Mouse (Mus musculus) layer of hippocampus, adult 9-10 months (tissue): ENCODE measurements at regions not wholly inside any gene's neighbourhood (a gene's known extent, or its start where the extent isn't known, plus 50 kb on each side); places are given as distances from the start of the nearest gene placed in this dataset.
A peak's percentile ranks its signal among the peaks of the same experiment; 100 is the strongest.

ENCODE experiments used
- DNase-seq: peaks from one replicate; pipeline ENCODE4 v3.0.0; 2022; ENCODE audit warnings: low spot score

DNA sequence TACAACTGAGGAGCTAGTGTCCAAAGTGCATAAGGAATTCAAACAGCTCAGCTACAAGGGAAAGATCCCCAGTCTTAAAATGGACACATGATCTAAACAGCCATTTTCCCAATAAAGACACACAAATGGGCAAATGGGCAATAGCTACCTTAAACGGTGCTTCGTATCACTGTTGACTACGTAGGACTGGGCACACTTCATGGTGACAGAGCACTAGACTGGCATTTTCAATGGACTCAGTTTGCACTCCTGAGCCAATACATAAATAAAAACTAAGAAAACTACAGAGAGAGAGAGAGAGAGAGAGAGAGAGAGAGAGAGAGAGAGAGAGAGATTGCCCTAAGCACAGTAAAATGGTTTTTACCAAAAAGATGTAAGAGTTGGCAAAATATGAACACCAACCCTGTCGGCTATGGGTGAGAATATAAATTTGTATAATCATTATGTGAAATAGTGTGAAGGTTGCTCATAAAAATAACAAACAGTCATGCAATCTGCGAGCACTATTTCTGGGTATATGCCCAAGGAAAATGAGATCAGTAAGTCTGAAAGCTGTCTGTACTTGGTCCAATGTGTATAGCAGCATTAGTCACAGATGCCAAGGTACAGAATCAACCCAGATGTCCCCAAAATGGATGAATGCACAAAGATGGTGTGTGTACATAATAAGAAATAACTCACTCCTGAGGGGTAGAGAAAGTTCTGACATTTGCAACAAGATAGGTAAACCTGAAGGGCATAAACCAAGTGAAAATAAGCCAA is 312.9 kb upstream of the Clec14a start:
- DNase-seq: peak; percentile 11

DNA sequence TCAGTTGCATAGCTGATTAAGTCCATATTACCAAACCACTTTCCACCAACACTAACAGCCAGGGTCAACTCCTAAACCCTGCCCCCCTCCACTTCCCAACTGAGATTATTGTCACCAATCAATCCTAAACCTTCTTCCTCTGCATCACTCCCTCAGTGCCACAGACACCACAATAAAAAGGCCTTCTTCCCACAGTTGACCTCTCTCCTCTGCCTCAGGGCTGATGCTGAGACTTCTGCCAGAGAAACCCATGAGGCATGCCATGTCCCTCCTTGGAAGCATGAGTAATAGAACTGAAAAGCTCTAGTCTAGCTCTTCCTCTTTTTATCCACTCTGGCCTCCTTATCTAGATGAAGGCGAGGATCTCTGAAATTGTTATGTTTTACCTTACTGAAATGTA is 300.0 kb upstream of the Clec14a start:
- DNase-seq: no peak

DNA sequence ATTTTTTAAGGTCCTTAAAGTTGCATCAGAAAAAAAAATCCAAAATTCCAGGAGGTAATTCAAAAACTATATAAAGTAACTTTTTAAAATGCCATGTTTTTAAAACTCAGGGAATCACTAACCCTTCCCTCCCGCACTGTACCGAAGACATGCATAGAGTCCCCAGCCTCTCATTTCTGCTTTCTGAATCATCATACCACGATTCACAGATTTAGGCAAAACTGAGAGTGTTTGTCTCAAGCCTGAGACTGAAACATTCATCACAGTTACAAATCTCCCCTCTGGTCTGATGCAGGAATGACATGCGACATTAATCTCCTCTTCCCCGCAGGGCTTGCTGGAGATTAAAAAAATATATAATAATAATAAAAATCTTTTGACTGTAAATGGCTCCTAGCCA is 291.8 kb upstream of the Clec14a start:
- no peak for DNase-seq

DNA sequence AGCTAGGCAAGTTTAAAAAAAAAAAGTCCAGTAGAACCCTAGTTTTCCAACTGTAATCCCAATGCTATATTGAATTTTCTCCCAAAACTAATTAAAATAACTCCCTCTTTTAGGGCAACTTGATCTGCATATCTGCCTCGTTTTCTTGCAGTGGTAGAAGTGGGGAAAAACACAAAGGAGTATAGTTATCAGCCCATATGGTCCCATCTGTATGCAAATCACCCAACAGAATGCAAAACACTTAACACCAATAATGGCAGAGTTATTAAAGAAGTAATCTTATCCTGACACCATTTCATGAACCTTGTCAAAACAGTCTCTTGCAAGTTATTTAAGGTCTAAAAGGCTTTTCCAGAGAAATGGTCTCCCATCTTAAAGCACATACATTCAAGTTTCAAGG is 290.7 kb upstream of the Clec14a start:
- no peak for DNase-seq

DNA sequence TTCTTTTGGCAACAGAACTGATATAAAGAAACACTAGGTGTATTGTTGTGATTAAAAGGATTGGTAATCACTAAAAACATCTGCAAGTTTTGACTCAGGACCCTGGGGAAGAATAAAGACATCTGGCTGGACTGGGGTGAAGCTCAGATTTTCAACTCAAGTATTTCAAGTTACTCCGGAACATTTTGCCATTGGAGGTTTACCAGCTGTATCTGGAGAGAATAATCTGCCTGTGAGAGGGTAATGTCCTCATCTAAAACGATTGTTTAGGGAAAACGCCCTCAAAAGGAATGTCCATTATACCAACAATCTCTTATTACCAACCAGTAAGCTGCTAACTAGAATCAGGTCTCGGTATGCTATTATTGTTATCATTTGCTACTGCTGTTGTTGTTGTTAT is 288.2 kb upstream of the Clec14a start:
- no peak for DNase-seq

DNA sequence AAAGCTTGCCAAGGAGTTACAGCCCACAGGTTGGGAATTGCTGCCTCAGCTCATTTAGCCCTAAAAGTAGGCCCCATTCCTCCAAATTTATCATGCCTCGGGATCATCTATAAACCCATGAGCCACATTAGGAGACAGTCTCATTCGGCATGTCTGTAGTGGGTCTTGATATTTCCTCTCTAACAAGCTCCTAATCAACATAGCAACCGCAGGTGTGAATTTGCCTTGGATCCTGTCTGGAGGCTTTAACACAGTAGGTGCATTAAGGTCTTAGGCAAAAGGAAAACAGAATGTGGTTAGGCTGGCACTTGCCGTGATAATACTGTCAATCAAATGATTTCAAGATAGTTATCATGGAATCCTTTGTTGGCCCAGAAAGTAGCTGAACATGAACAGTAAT is 287.7 kb upstream of the Clec14a start:
- no peak for DNase-seq

DNA sequence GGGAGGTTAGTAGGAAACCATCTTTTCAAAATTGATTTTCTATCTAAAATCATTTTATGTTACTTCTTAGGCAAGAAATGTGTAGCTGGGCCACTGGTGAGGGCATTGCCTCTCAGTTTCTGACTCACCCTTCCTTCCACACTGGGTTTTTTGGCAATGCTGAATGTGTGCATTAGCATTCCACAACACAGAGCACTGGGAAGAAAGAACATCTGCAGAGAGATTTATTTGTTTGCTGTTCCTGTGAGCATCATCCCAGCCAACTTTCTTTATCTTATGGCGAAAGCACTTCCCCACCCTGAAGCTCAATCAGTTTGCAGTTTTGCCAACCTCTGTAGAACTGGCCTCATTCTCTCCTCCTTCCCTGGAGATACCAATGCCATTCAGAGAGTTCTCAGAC is 287.0 kb upstream of the Clec14a start:
- DNase-seq: no peak

DNA sequence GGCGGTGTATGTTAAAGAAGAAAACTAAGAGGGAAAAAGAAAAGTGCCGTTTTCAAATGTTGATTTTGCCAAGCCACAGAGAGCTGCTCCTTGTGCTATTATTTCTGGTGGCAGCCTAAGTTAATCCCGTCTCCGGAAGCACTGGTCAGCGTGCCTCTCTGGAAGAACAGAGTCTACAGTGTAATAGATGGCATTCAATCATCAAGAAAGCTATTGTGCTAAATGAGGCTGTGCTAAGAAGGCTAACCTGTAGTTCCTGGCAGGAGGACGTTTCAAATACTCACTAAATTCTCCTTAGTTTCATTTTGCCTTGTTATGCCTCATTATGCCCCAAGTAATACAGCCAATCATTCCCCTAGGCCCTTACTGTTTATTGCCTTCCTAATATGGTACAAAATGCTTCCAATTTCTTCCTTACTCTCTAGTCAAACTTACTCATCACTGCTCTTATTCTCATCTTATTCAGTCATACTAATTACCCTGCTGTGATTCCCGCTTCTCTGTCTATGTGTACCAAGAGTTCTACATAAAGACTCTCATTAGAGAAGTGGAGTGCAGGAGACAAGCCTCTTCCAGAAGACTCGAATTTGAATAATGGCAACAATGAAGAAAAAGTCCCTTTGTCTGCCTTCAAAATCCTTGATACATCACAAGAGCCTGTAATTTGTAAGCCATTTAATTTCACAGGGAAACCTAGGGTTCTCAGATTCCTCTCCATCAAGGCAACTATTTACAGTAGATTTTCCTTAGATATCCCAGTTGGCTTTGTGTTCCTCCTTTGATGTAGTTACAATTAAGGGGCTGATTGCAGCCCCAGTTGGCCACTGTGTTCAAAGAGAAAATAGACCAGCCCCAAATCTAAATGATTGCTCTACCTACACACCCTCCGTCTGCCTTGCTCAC is 282.0 kb upstream of the Clec14a start:
- no peak for DNase-seq

DNA sequence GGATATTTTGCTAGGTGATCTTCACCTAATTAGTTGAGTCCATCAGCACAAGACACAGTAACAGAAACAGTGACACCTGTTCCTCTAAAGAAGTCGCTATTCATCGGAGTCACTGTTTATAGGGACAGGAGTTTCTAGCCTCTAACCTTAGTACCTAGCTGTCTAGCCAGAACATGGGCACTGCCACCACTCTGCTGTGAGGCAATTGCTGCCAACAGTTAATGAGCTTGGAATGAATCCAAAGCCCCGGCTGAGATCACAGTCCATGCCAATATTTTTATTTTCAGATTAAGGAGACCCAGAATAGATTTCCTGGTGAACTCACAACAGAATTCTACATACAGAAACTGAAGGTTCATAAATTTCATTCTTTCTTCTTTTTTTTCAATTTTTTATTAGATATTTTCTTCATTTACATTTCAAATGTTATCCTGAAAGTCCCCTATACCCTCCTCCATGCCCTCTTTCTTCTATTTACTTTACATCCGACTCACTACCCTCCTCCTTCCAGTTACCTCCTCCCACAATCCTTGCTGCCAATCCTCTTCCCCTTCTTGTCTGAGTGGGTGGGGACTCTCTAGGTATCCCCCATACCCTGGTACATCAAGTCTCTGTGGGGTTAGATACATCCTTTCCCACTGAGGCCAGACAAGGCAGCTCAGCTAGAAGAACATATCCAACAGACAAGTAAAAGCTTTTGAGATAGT is 276.9 kb upstream of the Clec14a start:
- peak; percentile 22 for DNase-seq

DNA sequence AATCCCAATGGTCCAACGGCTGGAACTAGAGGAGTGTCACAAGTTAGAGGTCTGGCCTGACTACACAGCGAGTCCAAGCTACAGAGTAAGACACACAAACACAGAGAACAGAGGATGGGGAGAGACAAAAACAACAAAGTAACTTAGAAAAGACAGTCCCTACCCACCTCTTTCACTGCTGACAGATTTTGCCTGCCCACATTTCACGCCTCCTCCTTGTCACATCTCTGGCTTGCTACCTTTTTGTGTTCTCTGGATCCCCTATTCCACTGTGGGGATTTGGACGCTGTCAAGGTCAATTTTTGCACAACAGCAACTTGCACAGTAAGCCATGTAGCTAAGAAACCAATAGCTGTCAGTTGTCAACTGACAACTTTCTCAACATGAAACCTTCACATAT is 275.8 kb upstream of the Clec14a start:
- no peak for DNase-seq

DNA sequence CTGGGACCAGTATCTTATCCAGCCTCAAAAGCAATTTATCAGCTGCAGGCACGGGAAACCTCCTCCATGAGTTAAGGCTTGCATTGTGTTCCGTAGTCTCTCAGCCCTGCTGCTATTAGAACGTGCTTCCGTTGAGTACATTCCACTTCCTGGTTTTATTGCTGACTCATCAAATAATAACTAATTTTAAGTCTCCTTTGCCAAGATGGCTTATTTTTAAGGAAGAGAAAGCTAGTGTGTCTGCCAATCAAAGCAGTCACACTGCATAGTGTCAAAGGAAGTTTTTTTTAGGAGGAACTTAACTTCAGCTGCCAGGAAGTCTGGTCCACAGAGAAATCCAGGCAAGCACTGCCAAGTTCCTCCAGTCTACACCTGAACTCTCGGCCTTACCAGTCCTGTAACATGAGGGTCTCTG is 269.2 kb upstream of the Clec14a start:
- DNase-seq: no peak

DNA sequence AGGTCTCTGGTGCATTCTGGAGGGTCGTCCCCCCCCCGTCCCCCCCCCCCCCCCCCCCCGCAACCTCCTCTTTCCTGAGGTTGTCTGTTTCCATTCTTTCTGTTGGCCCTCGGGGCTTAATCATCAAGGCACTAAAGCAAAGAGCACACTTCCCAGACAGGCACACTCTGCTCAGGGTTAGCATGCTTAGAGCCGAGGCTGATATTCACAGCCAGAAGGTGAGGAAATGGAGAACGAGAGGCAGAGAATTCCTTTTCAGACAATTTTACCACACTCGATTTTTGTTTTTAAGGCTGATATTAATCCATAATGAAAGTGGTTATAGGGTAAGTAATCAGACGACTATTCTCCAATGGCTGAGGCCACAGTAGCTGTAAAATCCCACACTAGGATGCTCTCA is 268.7 kb upstream of the Clec14a start:
- no peak for DNase-seq

DNA sequence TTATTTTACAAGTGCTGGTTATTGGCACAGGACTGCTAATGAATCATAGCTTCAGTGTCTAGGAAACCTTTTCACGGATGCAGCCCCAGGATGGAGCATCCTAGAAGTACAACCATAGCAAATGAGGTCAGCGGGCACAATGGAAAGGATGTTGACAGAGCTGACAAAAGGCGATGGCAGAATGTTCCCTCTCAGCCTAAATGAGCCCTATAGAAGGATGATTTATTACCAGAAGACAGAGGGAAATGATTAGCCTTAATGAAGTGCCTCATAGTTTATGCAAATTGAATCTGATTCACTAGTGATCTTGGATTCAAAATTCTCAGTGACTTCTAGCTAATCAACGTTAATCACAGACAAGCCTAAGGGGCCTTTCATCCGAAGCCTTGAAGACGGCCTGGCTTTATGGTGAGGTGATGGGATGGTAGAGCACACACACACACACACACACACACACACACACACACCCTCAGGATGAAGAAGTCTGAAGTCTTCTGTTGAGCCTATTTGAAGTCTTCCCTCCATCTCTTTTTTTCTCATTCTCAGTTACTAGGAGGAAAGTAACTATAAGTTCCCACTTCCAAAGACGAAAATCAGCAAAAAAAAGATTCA is 267.4 kb upstream of the Clec14a start:
- no peak for DNase-seq

DNA sequence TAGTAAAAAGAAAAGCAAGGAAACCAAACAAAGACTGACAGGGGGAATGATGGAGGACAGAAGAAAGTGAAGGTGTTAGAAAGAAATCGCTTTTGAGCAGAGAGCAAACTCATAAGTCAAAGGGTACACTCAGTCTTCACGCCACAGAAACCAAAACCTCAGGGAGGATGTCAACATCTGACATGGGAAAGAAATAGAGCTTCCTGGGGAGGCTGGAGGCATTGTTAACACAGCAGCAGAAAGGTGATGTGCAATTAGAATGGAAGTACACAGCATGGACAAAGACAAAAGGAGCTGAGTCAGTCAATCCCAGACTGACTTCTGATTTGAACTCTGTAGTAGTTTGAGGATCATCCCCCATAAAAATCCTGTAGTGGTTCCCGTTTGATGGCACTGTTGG is 261.2 kb upstream of the Clec14a start:
- no peak for DNase-seq

DNA sequence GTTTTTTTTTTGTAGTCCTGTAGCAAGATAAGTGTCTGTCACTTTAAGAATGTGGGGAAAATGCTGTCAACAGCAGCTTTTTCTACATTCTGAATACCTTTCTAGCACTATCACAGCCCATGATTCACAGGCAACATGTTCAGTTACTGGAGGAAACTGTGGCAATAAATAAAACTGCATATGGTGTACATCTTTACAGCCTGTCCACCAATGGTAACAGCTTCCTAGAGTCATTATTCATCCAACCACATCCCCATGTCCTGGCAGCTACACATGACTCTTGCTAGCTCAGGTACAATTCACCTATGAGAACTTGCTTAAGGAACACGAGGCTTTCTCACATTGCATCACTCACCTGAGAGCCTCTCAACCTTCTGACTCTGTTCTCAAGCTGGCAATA is 247.7 kb upstream of the Clec14a start:
- no peak for DNase-seq

DNA sequence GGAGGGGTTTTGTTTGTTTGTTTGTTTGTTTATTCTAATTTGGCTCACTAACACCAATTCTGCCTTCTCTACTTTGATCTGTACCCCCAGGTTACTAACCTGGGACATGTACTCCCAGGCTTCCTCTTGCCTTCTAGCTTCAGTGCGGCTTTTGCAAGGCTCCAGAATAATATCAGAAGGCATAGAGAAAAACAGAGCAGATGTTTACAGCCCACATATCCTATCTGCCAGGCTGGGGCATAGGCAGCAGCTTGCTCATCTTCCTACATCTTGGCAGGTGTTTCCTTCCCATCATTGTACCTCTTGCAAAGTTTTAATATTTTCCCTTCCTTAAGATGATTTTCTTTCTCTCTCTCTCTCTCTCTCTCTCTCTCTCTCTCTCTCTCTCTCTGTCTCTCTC is 244.9 kb upstream of the Clec14a start:
- peak; percentile 43 for DNase-seq

DNA sequence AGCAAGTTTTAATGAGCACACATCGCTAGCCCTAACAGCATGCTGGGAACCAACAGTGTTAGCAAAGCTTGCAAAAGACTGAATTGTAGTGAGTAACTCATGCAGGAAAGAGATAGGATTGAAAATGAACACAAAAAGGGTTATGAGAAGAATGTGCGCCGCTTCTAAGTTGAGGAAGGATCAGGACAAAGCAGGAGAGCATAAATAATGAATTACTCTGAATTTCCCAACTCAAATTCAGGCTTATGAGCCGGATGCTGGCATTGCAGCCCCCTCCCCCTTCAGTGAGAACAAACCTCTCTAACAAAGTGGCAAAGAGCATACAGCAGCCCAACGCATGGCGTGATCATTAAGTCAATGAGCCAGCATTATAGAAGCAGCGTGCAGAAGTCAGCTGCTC is 243.6 kb upstream of the Clec14a start:
- no peak for DNase-seq

DNA sequence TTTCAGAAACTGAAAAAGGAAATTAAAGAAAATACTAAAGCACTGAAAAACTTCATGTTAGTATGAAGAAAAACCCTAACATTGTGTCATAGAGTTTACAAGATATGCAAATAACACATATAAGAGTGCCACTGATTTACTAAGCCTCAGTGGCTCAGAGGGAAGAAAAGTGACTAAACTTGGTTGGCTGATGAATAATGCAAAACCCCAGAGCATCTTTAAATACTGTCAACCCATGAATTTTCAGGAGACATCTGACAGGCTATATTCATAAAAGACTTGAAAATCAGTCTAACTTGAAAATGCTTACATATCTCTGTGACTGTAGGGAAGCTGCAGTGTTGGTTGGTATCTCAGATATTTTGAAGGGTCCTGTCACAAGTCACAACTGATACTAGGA is 235.2 kb upstream of the Clec14a start:
- no peak for DNase-seq

DNA sequence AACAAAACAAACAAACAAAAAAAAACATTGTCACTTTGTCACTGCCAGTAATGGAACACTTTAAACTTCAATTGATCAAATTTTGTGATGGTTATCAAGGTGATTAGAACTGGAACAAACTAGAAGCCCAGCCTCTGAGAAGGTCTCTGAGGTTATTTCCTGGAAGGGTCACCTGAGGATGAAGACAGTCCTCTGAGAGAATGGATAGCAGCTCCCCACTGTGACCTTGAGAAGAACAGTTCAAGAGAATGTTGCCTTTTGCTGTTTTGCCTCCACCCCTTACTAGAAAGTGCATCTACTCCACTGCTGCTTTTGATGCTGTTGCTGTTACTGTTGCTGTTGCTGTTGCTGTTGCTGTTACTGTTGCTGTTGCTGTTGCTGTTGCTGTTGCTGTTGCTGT is 205.1 kb upstream of the Clec14a start:
- DNase-seq: no peak

DNA sequence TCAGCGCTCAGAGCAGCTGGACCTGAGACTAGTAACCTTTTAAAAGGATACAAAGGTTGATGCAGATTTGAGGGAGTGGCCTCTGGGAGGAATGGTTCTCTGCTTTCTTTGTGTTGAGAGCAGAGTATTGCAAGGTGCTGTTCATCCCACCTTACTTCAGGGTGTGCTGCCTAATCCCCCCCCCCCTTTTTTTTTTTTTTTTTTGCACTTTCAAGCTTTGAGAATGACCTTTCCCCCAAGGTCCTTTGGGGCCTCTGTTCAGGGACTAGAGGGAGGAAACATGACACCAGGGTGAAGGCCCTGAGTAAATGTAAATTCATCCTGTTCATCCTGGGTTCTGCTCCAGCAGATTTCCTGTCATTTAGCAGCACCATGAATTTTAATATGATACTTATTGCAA is 204.4 kb upstream of the Clec14a start:
- no peak for DNase-seq

DNA sequence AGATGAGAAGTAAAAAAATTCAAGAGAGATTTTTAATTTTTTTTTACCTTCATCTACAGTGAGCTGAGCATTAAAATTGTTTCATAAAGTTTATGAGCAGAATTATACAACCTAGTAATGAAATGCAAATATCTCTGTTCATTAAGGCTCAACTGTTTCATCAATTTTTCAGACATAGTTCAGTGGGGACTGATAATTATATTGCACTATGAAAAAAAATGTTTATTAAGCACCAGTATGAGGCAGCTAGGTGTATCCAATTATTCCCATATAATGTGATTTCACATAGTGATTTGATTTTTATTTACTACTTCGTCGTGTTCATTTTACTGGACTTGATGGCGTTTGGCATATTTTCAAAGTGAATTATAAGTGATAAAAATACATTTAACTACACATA is 191.4 kb upstream of the Clec14a start:
- DNase-seq: no peak

DNA sequence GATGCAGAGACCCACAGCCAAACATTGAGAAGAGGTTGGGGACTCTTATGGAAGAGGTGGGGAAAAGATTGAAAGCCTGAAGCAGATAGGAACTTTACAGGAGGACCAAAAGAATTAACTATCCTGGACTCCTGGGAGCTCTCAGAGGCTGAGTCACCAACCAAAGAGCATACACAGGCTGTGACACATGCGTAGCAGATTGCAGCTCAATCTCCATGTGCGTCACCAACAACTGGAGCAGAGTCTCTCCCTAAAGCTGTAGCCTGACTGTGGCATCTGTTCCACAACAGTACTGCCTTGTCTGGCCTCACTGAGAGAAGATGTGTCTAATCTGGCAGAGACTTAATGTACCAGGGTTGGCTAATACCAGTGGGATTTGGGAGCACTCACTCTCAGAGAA is 185.7 kb upstream of the Clec14a start:
- DNase-seq: no peak
